Mouse (Mus musculus) intestine, embryonic 16.5 days (tissue): ENCODE data around the gene Foxp1. TPM values are rescaled to one million over a fixed set of nuclear protein-coding genes. Genes with fewer than 3 reads are reported as not detected.

Source experiments
- ATAC-seq: fragments of 200-750 bp; cut with Nextera tagmentation; 2 replicates; pipeline ENCODE4 v1.8.0; 2017; ENCODE audit warnings: moderate TSS enrichment, moderate library complexity
- H3K27ac ChIP-seq: fragments of 300-500 bp; sonication (generic); 2 replicates; pipeline ENCODE4 v1.5.1; 2014; ENCODE audit warnings: mild to moderate bottlenecking, low read length
- H3K27me3 ChIP-seq: fragments of 300-500 bp; sonication (generic); replicated peaks from 2 replicates; pipeline ENCODE4 v1.6.1; 2014; ENCODE audit warnings: low read length, control low read depth, mixed read lengths; ENCODE audit not compliant: control insufficient read depth, insufficient read depth
- H3K36me3 ChIP-seq: fragments of 300-500 bp; sonication (generic); 2 replicates; pipeline ENCODE4 v1.6.1; 2014; ENCODE audit warnings: low read length, control low read depth; ENCODE audit not compliant: control insufficient read depth, insufficient read depth
- H3K4me1 ChIP-seq: fragments of 300-500 bp; sonication (generic); 2 replicates; pipeline ENCODE4 v1.6.1; 2014; ENCODE audit warnings: low read length, control low read depth, mixed read lengths; ENCODE audit not compliant: control insufficient read depth, insufficient read depth
- H3K4me2 ChIP-seq: fragments of 300-500 bp; sonication (generic); 2 replicates; pipeline ENCODE4 v1.6.1; 2014; ENCODE audit warnings: low read depth, low read length, control low read depth
- H3K4me3 ChIP-seq: fragments of 300-500 bp; sonication (generic); 2 replicates; pipeline ENCODE4 v1.5.1; 2014; ENCODE audit warnings: mild to moderate bottlenecking, low read length
- H3K9ac ChIP-seq: fragments of 300-500 bp; sonication (generic); 2 replicates; pipeline ENCODE4 v1.6.1; 2014; ENCODE audit warnings: low read depth, low read length
- H3K9me3 ChIP-seq: fragments of 300-500 bp; sonication (generic); 2 replicates; pipeline ENCODE4 v1.6.1; 2016; ENCODE audit warnings: low read length, control low read depth; ENCODE audit not compliant: control insufficient read depth
- WGBS: fragments of 180-500 bp; shearing (Covaris S2); extraction: QIAGEN DNeasy Blood & Tissue Kit; methylation state at CpG from one replicate; pipeline ENCODE4 v1.1.7; 2014; 5-methylcytosine and 5-hydroxymethylcytosine counted together
- polyA plus RNA-seq: library from polyadenylated mRNA; unstranded; fragments of >200 nt; fragmentation: Nextera tagmentation; extraction: Ambion mirVana; gene quantifications from 2 replicates; pipeline ENCODE4 v1.2.1, GENCODE M21; 2015

Foxp1 gene
- polyA plus RNA-seq, 1 experiment from 2014 or later: 74.8 TPM

GRCm38 (mm10) chr6:99153682-99154081, 368.8 kb downstream of the Foxp1 start:
- Histone ChIP-seq H3K4me3 (no peak overlapping the region), H3K4me2 (no peak overlapping the region), H3K27me3 (no peaks in the 10 kb centered on the region), H3K9ac (no peak overlapping the region), H3K36me3 (no peaks in the 10 kb centered on the region), H3K9me3 (no peaks in the 10 kb centered on the region), H3K27ac (no peak overlapping the region), H3K4me1 (no peaks in the 10 kb centered on the region)
- 70% methylated on average over 4 of the region's 4 CpGs for WGBS
- peak; percentile 33; the same call in 1 of the 2 replicates for ATAC-seq

- Histone ChIP-seq H3K9me3 (no peaks in the 10 kb centered on the region), H3K4me1 (peaks cover 16% of the 10 kb centered on the region), H3K36me3 (no peaks in the 10 kb centered on the region), H3K9ac (no peak overlapping the region), H3K4me3 (no peak overlapping the region), H3K27me3 (no peaks in the 10 kb centered on the region), H3K4me2 (no peak overlapping the region), H3K27ac (no peak overlapping the region)
- WGBS: 81% methylated on average over 7 of the region's 7 CpGs
- ATAC-seq: no peak
Observed at GRCm38 (mm10) chr6:99146400-99146905, 376.1 kb downstream of the Foxp1 start.

DNA sequence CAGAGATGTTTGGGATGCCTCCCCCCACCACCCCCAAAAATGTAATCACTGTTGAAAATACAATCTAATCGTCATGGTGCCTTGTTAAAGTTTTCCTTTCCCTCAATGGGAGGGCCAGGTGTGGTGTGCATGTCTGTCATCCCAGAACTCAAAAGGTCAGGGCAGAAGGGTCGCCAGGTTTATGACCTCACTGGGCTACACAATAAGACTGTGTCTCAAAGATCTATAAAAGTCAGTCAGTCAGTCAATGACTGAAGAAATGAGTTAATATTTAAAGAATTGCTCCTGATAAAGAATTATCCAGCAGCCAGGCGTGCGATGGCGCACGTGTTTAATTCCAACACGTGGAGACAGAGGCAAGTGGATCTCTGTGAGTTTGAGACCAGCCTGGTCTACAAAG, 377.5 kb downstream of the Foxp1 start:
- Histone ChIP-seq H3K9ac (no peak overlapping the region), H3K9me3 (no peaks in the 10 kb centered on the region), H3K27ac (no peak overlapping the region), H3K4me2 (no peak overlapping the region), H3K36me3 (no peaks in the 10 kb centered on the region), H3K4me3 (no peak overlapping the region), H3K4me1 (peaks cover 16% of the 10 kb centered on the region), H3K27me3 (no peaks in the 10 kb centered on the region)
- WGBS: 63% methylated on average over 7 of the region's 7 CpGs
- peak; percentile 75 for ATAC-seq

DNA sequence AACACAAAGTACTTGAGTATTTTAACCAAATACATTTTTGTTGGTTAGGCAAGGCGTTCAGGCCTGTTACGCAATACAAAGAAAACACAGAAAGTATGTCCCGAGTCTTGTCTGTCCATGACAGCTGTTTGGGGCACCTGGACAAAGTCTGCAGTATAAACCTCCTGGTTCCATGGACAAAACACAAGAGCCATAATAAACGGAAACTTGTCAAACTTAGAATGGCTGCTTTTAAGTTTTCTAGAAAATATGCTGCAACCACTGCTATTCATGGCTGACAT, 378.8 kb downstream of the Foxp1 start:
- ATAC-seq: peak; percentile 44
- 41% methylated on average over 4 of the region's 4 CpGs for WGBS
- H3K9ac ChIP-seq: no peak overlapping the region
- H3K9me3 ChIP-seq: no peaks in the 10 kb centered on the region
- no peaks in the 10 kb centered on the region for H3K36me3 ChIP-seq
- H3K4me3 ChIP-seq: no peak overlapping the region
- no peaks in the 10 kb centered on the region for H3K27me3 ChIP-seq
- H3K4me1 ChIP-seq: peaks cover 16% of the 10 kb centered on the region
- no peak overlapping the region for H3K4me2 ChIP-seq
- 0 out of 2 replicates have a peak overlapping the region, but pooled peaks have one; percentile 10 for H3K27ac ChIP-seq

GRCm38 (mm10) chr6:99142900-99143755, 379.4 kb downstream of the Foxp1 start:
- Histone ChIP-seq H3K4me3 (no peak overlapping the region), H3K36me3 (no peaks in the 10 kb centered on the region), H3K27me3 (no peaks in the 10 kb centered on the region), H3K9me3 (no peaks in the 10 kb centered on the region), H3K4me1 (peaks cover 18% of the 10 kb centered on the region), H3K4me2 (no peak overlapping the region), H3K27ac (0 out of 2 replicates have a peak overlapping the region, but pooled peaks have one; percentile 10), H3K9ac (no peak overlapping the region)
- ATAC-seq: peak; percentile 10; the same call in 1 of the 2 replicates
- WGBS: 43% methylated on average over 10 of the region's 10 CpGs

- 50% methylated on average over 11 of the region's 11 CpGs for WGBS
- no peak overlapping the region for H3K27ac ChIP-seq
- no peak overlapping the region for H3K9ac ChIP-seq
- H3K36me3 ChIP-seq: no peaks in the 10 kb centered on the region
- no peak for ATAC-seq
- H3K4me1 ChIP-seq: peaks cover 25% of the 10 kb centered on the region
- H3K4me2 ChIP-seq: no peak overlapping the region
- H3K9me3 ChIP-seq: no peaks in the 10 kb centered on the region
- no peaks in the 10 kb centered on the region for H3K27me3 ChIP-seq
- H3K4me3 ChIP-seq: no peak overlapping the region
Observed at GRCm38 (mm10) chr6:99138041-99138440, 384.5 kb downstream of the Foxp1 start.

DNA sequence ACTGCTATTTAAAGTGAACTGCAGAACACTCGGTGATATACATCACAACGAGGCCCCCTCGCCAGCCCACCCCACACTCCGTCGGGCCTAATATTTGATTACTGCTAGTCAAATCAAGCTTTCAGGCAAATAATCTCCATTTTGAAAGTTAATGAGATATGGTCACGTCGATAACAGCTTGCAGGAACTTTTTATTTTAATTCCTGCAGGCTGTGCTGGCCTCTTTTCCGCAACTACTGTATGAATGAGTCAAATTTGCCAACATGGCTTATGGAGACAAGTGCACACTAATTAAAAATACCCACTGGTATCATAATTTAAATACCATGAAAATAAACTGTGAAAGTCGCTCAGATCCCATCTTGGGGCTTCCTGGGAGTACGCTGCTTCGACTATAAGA, 385.4 kb downstream of the Foxp1 start:
- H3K27me3 ChIP-seq: no peaks in the 10 kb centered on the region
- no peak for ATAC-seq
- no peaks in the 10 kb centered on the region for H3K36me3 ChIP-seq
- no peak overlapping the region for H3K27ac ChIP-seq
- no peaks in the 10 kb centered on the region for H3K9me3 ChIP-seq
- H3K9ac ChIP-seq: no peak overlapping the region
- no peak overlapping the region for H3K4me2 ChIP-seq
- WGBS: 54% methylated on average over 11 of the region's 11 CpGs
- H3K4me1 ChIP-seq: peaks cover 20% of the 10 kb centered on the region
- H3K4me3 ChIP-seq: no peak overlapping the region

- Histone ChIP-seq H3K4me3 (no peak overlapping the region), H3K4me2 (no peak overlapping the region), H3K27ac (no peak overlapping the region), H3K36me3 (no peaks in the 10 kb centered on the region), H3K9ac (no peak overlapping the region), H3K4me1 (peaks cover 25% of the 10 kb centered on the region), H3K27me3 (no peaks in the 10 kb centered on the region), H3K9me3 (no peaks in the 10 kb centered on the region)
- WGBS: 38% methylated on average over 11 of the region's 11 CpGs
- no peak for ATAC-seq
Observed at GRCm38 (mm10) chr6:99135938-99136729, 386.4 kb downstream of the Foxp1 start.

DNA sequence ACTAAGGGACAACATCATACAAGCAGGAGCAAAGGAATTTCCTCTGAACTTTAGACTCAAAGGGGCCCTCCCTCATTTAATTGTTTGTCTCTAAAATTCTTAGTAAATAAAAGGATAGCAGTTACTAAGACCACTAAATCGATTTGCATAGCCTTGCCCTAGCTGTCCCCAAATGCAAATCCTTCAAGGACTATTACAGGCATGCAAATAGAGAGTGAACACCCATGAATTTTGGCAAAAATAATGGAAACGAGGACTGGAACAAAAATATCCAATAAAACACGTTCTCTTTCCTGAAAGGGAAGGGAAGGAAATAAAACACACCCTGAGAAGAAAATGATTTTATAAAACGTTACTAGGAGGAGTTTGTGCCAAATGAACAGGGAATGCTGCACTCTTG, 390.7 kb downstream of the Foxp1 start:
- Histone ChIP-seq H3K27ac (no peak overlapping the region), H3K4me1 (peaks cover 22% of the 10 kb centered on the region), H3K4me3 (no peak overlapping the region), H3K9me3 (no peaks in the 10 kb centered on the region), H3K9ac (no peak overlapping the region), H3K4me2 (no peak overlapping the region), H3K27me3 (no peaks in the 10 kb centered on the region), H3K36me3 (no peaks in the 10 kb centered on the region)
- WGBS: 45% methylated on average over 4 of the region's 4 CpGs
- 0 out of 2 replicates have a peak, but pooled peaks have one; percentile 5 for ATAC-seq
